Comparison of ENCODE assay signal across 8 mouse cellular contexts in the genomic region with DNA sequence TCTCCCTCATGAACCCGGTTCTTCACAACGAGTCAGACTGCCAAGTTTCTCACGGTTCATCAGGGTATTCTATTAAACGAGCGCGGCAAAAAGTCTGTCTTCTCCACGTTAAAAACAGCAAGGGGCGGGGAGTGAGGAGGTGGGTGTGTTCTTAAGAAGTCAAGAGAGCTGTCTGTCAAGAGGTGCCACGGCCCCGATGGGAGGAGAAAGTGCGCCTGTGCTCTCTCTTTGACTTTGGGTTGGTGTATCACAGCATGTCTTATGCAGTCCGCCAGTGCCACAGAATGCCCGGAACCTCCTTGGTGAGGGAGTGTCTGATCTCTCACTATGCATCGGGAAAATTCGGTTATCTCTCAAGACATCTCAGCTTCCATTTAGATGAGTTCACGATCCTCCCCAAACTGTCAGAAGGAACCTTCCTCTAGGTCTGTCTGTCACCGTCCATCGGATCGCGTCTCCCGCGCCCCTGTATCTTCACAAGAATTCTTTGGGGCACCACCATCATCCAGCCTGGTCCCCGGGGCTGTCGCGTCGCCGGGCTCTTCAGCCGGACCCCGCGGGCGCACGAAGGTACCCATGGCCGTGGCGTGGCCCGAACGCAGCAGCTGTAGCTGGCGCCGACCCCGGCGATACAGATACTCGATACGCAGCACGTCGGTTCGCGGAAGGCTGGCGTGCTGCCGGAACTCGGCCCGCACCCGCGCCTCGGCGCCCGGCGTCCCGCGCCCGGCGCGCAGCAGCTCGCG. TPM values are rescaled to one million over a fixed set of nuclear protein-coding genes. Genes with fewer than 3 reads are reported as not detected.
A peak's percentile ranks its signal among the peaks of the same experiment; 100 is the strongest.
DNase-seq lines count a peak whose midpoint lies in the region; ATAC-seq and TF ChIP-seq lines count a peak whose summit lies in the region.

E130208F15Rik (plus strand) TSS at position 202 of the 746 bp plus-strand sequence.

- H3K4me2 ChIP-seq in embryonic facial prominence, embryonic 13.5 days = peak within 1 kb of the TSS; percentile 79
- H3K4me2 ChIP-seq in stomach, embryonic 14.5 days (replicated peaks; ENCODE audit: low read depth, low read length) = peak within 1 kb of the TSS; percentile 66

- DNase-seq in B cell, adult 2 months = peak; percentile 79 to 80
- peak; percentile 87 for DNase-seq in adrenal gland, postnatal 14 days
- peak; percentile 67 for DNase-seq in heart, adult 8-10 months (ENCODE audit: low spot score)
- DNase-seq in kidney, adult 8-10 months = peak; percentile 89 to 92
- peak; percentile 83 for DNase-seq in liver, adult 2 months (ENCODE audit: extremely low read depth, low read depth, low spot score)

- peak within 1 kb of the TSS; percentile 83 for H3K4me3 ChIP-seq in embryonic facial prominence, embryonic 13.5 days
- peak within 1 kb of the TSS; percentile 74 for H3K4me3 ChIP-seq in liver, adult 2 months (ENCODE audit: insufficient read depth, low read depth, low read length)
- H3K4me3 ChIP-seq in stomach, embryonic 14.5 days (ENCODE audit: low read depth, low read length) = peak within 1 kb of the TSS; percentile 79

- peak within 1 kb of the TSS; percentile 91 for H3K27ac ChIP-seq in embryonic facial prominence, embryonic 13.5 days
- H3K27ac ChIP-seq in liver, adult 2 months (replicated peaks; ENCODE audit: insufficient read depth, low read depth, low read length) = peak within 1 kb of the TSS; percentile 75
- H3K27ac ChIP-seq in stomach, embryonic 14.5 days (ENCODE audit: low read length) = peak within 1 kb of the TSS; percentile 89

- H3K36me3 ChIP-seq in embryonic facial prominence, embryonic 13.5 days = peaks cover 12% of the 10 kb centered on the region; the same call in 1 of the 2 replicates
- H3K36me3 ChIP-seq in liver, adult 2 months (ENCODE audit: control insufficient read depth, insufficient read depth, low read length) = no peaks in the 10 kb centered on the region
- no peaks in the 10 kb centered on the region; the same call in 1 of the 2 replicates for H3K36me3 ChIP-seq in stomach, embryonic 14.5 days (ENCODE audit: control insufficient read depth, insufficient read depth, low read length)

- peaks cover 15% of the 10 kb centered on the region for H3K4me1 ChIP-seq in embryonic facial prominence, embryonic 13.5 days
- H3K4me1 ChIP-seq in liver, adult 2 months (ENCODE audit: control insufficient read depth, insufficient read depth, low read length) = peaks cover 14% of the 10 kb centered on the region
- H3K4me1 ChIP-seq in stomach, embryonic 14.5 days (ENCODE audit: control insufficient read depth, insufficient read depth, low read length) = peaks cover 10% of the 10 kb centered on the region; the same call in 1 of the 2 replicates

- H3K27me3 ChIP-seq in embryonic facial prominence, embryonic 13.5 days = no peaks in the 10 kb centered on the region
- no peaks in the 10 kb centered on the region for H3K27me3 ChIP-seq in liver, adult 2 months (ENCODE audit: control insufficient read depth, insufficient read depth, low read length)
- H3K27me3 ChIP-seq in stomach, embryonic 14.5 days (ENCODE audit: control insufficient read depth, insufficient read depth, low read length) = no peaks in the 10 kb centered on the region

- H3K79me2 ChIP-seq in liver, adult 2 months (ENCODE audit: control insufficient read depth, insufficient read depth, low read length) = no peaks in the 10 kb centered on the region

- H3K9me3 ChIP-seq in embryonic facial prominence, embryonic 13.5 days = no peaks in the 10 kb centered on the region
- H3K9me3 ChIP-seq in stomach, embryonic 14.5 days (ENCODE audit: control insufficient read depth, low read depth, low read length) = no peaks in the 10 kb centered on the region

- H3K9ac ChIP-seq in embryonic facial prominence, embryonic 13.5 days = peak within 1 kb of the TSS; percentile 92
- peak within 1 kb of the TSS; percentile 92 for H3K9ac ChIP-seq in liver, adult 2 months (ENCODE audit: low read depth, low read length)
- peak within 1 kb of the TSS; percentile 80 for H3K9ac ChIP-seq in stomach, embryonic 14.5 days (replicated peaks; ENCODE audit: low read depth, low read length)

- peak; percentile 66 for ATAC-seq in embryonic facial prominence, embryonic 13.5 days (ENCODE audit: insufficient number of reproducible peaks, insufficient read depth, low FRiP score, low TSS enrichment, low read depth)
- peak; percentile 33 for ATAC-seq in monocyte, adult 5-6 weeks (replicated peaks; ENCODE audit: insufficient number of reproducible peaks, low FRiP score, low TSS enrichment, poor library complexity, severe bottlenecking)
- peak; percentile 61 for ATAC-seq in stomach, embryonic 14.5 days (ENCODE audit: insufficient number of reproducible peaks, insufficient read depth, low FRiP score, low read depth)

- WGBS in embryonic facial prominence, embryonic 13.5 days = under 1% methylated on average over 63 of the region's 63 CpGs
- under 1% methylated on average over 63 of the region's 63 CpGs for WGBS in liver, adult 2 months
- under 1% methylated on average over 63 of the region's 63 CpGs for WGBS in stomach, embryonic 14.5 days

- no peak for TF ChIP-seq CTCF in liver, adult 2 months (IDR thresholded peaks at IDR 0.05; ENCODE audit: low read depth, low read length)

- 0 out of 2 replicates have a peak, but pooled peaks have one; percentile 19 for TF ChIP-seq POLR2A in liver, adult 2 months (IDR thresholded peaks at IDR 0.05; ENCODE audit: extremely low read depth, insufficient read depth, low read length)

RNA-seq across cellular contexts. Expression of gene E130208F15Rik, which starts in this region (rescaled TPM):
- 2.2 and 3.6 TPM in 2 replicates for total RNA-seq in adrenal gland, postnatal 14 days (2021)
- 5.1 TPM in 1 of 2 replicates, not detected in the other for polyA plus RNA-seq in embryonic facial prominence, embryonic 13.5 days (2015; fragmentation: Nextera tagmentation; extraction: Ambion mirVana)
- total RNA-seq in heart, adult 8-10 months (2022) = 1 to 10 TPM in 1 of 4 experiments, under 1 TPM in 3; 0.62 to 1.2 (median 0.79) TPM
- 0.18 and 0.34 TPM in 2 replicates for total RNA-seq in liver, adult 2 months (2014; rRNA removed)
- 0.06 and 0.39 TPM in 2 replicates for polyA plus RNA-seq in liver, adult 2 months (2012; rRNA removed)
- 2.2 to 10.7 TPM (median 8.0 TPM) in 3 replicates for total RNA-seq in monocyte, adult 5-6 weeks (2017)
- not detected in 2 replicates for polyA plus RNA-seq in stomach, embryonic 14.5 days (2014; fragmentation: Nextera tagmentation; extraction: Ambion mirVana)

Comparison
In these comparisons a context has a peak if more than half of its experiments do, and no peak if none do; other contexts are left out.
1. Peak in every context shown above with its lines: DNase-seq, ATAC-seq, H3K4me3 ChIP-seq and H3K27ac ChIP-seq.
2. Peak in DNase-seq, H3K4me3 ChIP-seq, H3K27ac ChIP-seq and H3K9ac ChIP-seq in liver, adult 2 months; RNA of the gene not detected or under 1 TPM.
3. Peak in ATAC-seq, H3K4me3 ChIP-seq, H3K27ac ChIP-seq, H3K9ac ChIP-seq and H3K4me2 ChIP-seq in stomach, embryonic 14.5 days; RNA of the gene not detected or under 1 TPM.